Mouse (Mus musculus): ENCODE results near the gene Zfp935. TPM values are rescaled to one million over a fixed set of nuclear protein-coding genes. Genes with fewer than 3 reads are reported as not detected.
A peak's percentile ranks its signal among the peaks of the same experiment; 100 is the strongest.
"Not testable (repeated sequence)": the region's sequence is repeated elsewhere in the genome, so short reads cannot be mapped to it uniquely, and the experiment has no call there.

The Zfp935 gene
- not detected for total RNA-seq (2021)
- long read RNA-seq, partial matches to known transcripts, result 0 of 1 reads
- long read RNA-seq, other reads (novel, unspliced or antisense), result 1 of 1 reads

GRCm38 (mm10) chr13:62558189-62559110, at the start of gene Zfp935:
Zfp935 (minus strand) TSS chr13:62558511.
- DNase-seq (ENCODE audit: low spot score in 2 of 2), result peak; percentile 65 to 70

- DNase-seq (ENCODE audit: low spot score in 2 of 2), result not testable (repeated sequence)
These were observed 12.8 kb upstream of the Zfp935 start, which contains the start of gene Zfp934 for GRCm38 (mm10) chr13:62571099-62571498. Zfp934 (minus strand) TSS chr13:62571199.

- peak; percentile 5 to 15 for DNase-seq (ENCODE audit: low spot score in 2 of 2)
These were observed 3.4 kb upstream of the Zfp935 start for GRCm38 (mm10) chr13:62561696-62562095.

DNA sequence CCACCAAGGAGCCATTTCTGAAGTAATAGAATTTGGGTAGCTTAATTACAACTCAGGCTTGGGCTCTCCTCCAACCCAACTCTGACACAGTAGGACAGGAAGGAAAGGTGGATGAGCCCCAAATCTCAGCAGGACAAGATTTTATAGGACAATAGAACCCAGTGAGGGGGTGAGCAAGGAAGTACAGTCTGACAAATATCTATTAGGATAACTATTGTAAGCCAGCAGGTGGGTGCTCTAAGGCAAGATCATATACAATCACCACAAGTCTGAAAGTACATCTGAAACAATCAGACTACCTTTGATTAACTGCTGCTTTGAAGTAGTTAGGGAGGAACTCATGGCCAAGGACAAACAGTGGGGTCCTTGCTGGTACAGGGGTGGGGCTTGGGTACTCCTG, 28.2 kb downstream of the Zfp935 start:
- DNase-seq (ENCODE audit: low spot score in 2 of 2), result not testable (repeated sequence)

DNA sequence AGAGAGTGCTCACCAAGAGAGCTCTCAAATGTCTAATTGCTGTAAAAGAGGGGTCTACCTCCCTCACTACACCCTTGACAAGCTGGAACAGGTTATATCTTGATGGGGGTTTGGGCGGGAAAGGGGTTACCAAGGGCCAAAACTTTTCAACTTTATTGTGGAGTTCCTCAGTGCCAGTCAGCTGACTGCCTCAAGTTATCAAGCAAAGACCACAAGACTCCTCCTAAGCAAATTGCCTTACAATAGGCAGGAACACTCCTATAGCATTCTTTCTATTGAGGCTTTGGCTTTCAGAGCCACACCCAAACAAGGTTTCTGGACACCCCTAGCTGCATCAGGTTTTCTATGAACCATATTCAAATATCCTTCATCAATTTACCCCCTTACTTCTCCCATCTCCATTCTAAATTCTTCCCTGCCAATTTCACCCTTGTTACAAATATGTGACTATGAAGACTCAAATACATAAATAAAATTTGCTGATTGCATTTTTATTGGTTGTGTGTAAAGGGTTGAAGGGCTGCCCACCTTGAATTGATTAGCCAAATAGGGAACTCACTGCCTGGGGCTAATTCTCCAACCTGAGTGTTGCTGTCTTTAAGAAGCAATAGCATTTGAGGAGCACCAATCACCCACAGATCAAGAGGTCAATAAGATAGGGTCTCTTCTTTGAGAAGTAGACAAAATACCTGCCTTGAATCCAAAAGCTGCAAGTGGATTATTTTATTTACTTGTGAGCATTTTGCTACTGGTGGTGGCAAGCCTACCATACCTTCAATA, 47.5 kb downstream of the Zfp935 start:
- not testable (repeated sequence) for DNase-seq (ENCODE audit: low spot score in 2 of 2)

DNA sequence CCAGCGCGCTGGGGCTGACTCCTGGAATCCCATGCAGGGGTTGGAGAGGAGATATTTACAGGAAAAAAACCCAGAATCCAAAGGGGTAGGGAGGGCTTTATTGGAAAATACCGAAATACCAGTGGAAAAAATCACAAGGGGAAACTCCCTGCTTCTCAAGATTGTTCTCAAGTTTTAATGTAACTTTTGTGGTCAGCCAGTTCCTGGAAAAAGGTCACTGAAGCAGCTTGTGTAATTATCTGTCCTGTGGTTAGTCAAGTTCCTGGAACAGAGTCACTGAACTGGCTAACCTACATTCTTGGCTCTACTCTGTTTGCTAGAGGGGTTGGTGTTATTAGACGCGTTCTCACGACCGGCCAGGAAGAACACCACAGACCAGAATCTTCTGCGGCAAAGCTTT, 85.7 kb downstream of the Zfp935 start:
- DNase-seq (ENCODE audit: low spot score in 2 of 2), result not testable (repeated sequence)

DNA sequence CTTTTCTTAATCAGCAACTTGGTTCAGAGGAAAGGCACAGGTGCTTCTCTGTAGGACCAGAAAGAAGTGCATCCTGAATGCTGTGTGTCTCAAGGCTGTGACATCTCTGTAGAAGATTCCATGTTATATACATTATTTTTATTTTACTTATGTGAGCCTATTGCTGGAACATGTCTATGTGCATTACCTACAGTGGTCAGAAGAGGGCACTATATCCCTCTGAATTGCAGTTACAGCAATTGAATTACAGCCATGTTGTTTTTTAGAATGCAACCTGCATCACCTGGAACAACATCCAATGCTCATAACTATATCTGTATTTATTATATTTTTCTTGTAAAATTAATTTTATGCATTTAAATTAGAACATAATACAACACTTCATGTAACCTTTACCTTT, 88.4 kb downstream of the Zfp935 start:
- not testable (repeated sequence) for DNase-seq (ENCODE audit: low spot score in 2 of 2)

- DNase-seq (ENCODE audit: low spot score in 2 of 2), result peak; percentile 84 to 87
These were observed 91.6 kb downstream of the Zfp935 start, which contains the start of gene Gm49359 for GRCm38 (mm10) chr13:62466424-62467334. Gm49359 (minus strand) TSS chr13:62466832.

Small RNAs within 50 kb of the gene (microRNA-seq; reads per million reads assigned to microRNA genes)
- 0 to 0.78 reads per million in 2 experiments for gene Gm22256

Other genes with a start within 250 kb of the Zfp935 start
- gene Gm3604, start 175.3 kb downstream of the Zfp935 start, total RNA-seq (2021), result 1 to 10 TPM; 1.2 to 1.3 TPM
- gene Gm49359, start 91.7 kb downstream of the Zfp935 start, total RNA-seq (2021), result 10 to 100 TPM; 15.0 to 15.4 TPM
- 1 to 10 TPM; 6.6 to 8.7 TPM for gene Zfp934, start 12.7 kb upstream of the Zfp935 start, total RNA-seq (2021)
- gene 6720489N17Rik, start 65.7 kb upstream of the Zfp935 start, total RNA-seq (2021), result 1 to 10 TPM; 2.9 TPM
- 10 to 100 TPM; 12.2 to 14.8 TPM for gene Platr25, start 202.2 kb upstream of the Zfp935 start, total RNA-seq (2021)
- 1 to 10 TPM; 5.3 to 6.9 TPM for gene Gm5141, start 227.3 kb upstream of the Zfp935 start, total RNA-seq (2021)

All from layer of hippocampus, postnatal 10 days (tissue).